Mouse (Mus musculus) CH12.LX (cell line): ENCODE data around the gene Tent5c.

ENCODE experiments used
- BHLHE40 ChIP-seq: IDR thresholded peaks from 2 replicates; pipeline ENCODE4 v1.6.1; 2011; ENCODE audit warnings: mild to moderate bottlenecking, low read depth, low read length, improper control_type of control experiment
- CTCF ChIP-seq, 2 experiments: IDR thresholded peaks in 1 of 2; conservative IDR thresholded peaks in 1 of 2; 2 replicates each; pipeline ENCODE4 v1.5.1; 2011 to 2012; ENCODE audit warnings: low read depth in 2 of 2, low read length in 2 of 2, improper control_type of control experiment in 1 of 2, inconsistent platforms in 1 of 2, mild to moderate bottlenecking in 1 of 2, moderate library complexity in 1 of 2
- EP300 ChIP-seq: IDR thresholded peaks from 2 replicates; pipeline ENCODE4 v1.6.1; 2011; ENCODE audit warnings: low read length, improper control_type of control experiment
- ETS1 ChIP-seq: conservative IDR thresholded peaks from 2 replicates; pipeline ENCODE4 v1.6.1; 2012; ENCODE audit warnings: low read depth, mild to moderate bottlenecking, inconsistent platforms, low read length, improper control_type of control experiment, moderate library complexity
- IRF4 ChIP-seq: IDR thresholded peaks from 2 replicates; pipeline ENCODE4 v1.6.1; 2014; ENCODE audit warnings: low read depth, mild to moderate bottlenecking, inconsistent platforms, low read length, improper control_type of control experiment
- MAFK ChIP-seq: IDR thresholded peaks from 2 replicates; pipeline ENCODE4 v1.6.1; 2011; ENCODE audit warnings: low read length, improper control_type of control experiment; ENCODE audit not compliant: insufficient replicate concordance
- MAX ChIP-seq: IDR thresholded peaks from 2 replicates; pipeline ENCODE4 v1.6.1; 2011; ENCODE audit warnings: low read length, improper control_type of control experiment
- NELFE ChIP-seq: IDR thresholded peaks from 2 replicates; pipeline ENCODE4 v1.6.1; 2011; ENCODE audit warnings: low read depth, low read length, improper control_type of control experiment
- POLR2A ChIP-seq: IDR thresholded peaks from 2 replicates; pipeline ENCODE4 v1.6.1; 2011; ENCODE audit warnings: low read depth, mild to moderate bottlenecking, improper control_type of control experiment, low read length
- UBTF ChIP-seq: IDR thresholded peaks from 2 replicates; pipeline ENCODE4 v1.6.1; 2012; ENCODE audit warnings: low read depth, mild to moderate bottlenecking, inconsistent platforms, low read length, improper control_type of control experiment, moderate library complexity
- ZC3H11A ChIP-seq: IDR thresholded peaks from 2 replicates; pipeline ENCODE4 v1.6.1; 2012; ENCODE audit warnings: low read depth, mild to moderate bottlenecking, inconsistent platforms, low read length, improper control_type of control experiment

DNA sequence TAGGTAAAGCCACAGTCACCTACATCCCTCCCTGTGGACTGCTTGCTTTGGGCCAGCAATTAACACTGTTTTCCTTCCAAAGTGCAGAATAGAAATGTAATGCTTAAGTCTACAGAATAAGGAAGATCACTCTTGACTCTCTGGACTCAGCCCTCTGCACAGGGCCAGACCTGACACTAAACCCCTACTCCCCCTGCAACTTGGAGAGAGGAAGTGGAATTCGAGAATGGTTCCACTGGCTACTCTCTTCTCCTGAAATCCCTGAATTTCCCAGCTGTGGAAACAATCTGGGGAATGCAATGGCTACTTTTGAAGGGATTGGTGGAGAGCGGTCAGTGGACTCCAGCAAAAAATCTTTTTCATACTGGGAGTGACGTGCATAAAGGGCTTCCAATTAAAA, 18.2 kb downstream of the Tent5c start:
- TF ChIP-seq ETS1 (no peak), ZC3H11A (no peak), MAFK (no peak), POLR2A (no peak), UBTF (no peak), EP300 (no peak), NELFE (no peak), CTCF (conservative IDR thresholded peaks at IDR 0.05 in 1 of 2, IDR thresholded peaks at IDR 0.05 in 1 of 2; ENCODE audit: low read depth in 2 of 2, low read length in 2 of 2) (no peak), IRF4 (no peak), MAX (no peak), BHLHE40 (no peak)
